Mouse (Mus musculus) embryo, embryonic 11.5 days (tissue): ENCODE data around the gene Antxr1.

Experiments used
- DNase-seq: peaks from one replicate; pipeline ENCODE4 v3.0.0-alpha.2; 2012; ENCODE audit warnings: low read depth, low spot score

The Antxr1 gene

DNA sequence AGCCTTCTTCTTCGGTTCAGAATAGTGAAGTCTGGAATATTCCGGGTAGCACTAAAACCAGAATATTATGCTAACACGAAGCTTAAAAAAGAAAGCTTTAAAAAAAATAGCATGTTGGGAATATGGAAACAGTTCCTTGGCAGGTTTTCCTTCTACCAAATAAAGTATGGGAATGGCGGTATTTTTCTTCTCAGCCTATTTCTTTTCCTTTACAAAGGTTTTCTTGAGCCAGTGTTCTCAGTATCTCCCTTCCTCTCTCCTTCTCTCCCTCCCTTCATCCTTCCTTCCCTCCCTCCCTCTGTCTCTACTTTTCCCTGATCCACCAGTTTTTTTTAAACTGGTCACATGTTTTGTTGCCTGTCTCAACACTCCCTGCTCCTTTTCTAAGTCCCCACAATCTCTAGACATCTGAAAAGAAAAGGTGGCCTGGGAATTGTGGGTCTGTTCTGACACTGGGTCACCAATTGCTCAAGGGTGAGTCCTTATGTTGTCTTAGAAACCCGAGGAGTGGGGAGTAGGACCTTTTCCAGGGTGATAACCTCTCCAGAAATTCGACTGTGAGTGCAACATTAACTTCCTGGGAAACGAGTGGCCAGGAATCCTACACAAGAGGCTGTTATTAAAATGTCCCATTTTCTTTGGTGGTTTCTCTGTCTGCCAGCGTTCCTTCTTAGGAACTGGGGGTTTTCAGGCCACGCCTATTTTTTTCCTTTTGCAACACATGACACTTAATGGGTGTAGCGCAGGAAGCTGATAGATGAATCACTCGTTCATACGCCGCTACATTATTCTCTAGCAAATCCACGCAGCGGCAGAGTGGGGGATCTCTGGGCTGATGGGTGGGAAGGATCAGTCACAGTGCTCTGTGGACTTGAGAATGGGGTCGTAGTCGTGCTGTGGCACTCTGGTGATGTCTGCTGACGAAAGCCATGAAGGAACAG lies 42.4 kb downstream of the Antxr1 start:
- no peak for DNase-seq

DNA sequence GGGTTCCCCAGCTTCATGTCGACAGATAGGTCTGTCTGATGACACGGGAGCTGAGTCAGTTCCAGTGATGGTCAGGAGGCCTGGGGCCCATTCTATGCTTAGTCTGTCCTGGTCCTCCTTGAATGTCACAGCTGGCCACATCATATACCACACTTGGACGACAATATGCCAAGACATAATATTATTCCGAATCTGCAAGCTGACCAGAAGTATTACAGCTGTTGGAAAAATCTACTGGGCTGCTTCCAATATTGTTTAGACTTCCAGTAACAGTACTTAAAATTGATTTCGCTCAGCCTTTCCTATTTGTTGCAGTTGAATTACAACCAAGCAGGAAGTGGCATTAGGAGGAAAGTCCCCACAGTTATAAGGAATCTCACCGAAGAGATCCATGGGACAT lies 48.4 kb downstream of the Antxr1 start:
- no peak for DNase-seq

DNA sequence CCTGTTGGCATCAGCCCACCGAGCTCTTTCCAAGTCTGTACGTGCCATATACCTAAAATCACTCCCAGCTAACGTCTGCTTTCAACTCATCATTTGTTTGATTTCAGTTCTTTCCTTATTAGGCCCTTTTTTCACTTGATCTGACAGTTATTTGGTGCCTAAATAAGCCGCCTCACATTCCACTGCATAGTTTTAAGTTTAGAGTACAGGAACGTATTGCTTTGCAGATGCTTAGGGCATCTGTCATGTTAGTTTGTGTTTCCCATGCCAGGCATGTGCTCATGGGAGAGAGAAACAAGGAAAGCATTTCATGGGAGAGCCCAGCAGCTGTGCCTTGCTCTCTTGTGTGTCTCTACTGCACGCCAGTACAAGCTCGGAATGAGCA lies 50.3 kb downstream of the Antxr1 start:
- no peak for DNase-seq

DNA sequence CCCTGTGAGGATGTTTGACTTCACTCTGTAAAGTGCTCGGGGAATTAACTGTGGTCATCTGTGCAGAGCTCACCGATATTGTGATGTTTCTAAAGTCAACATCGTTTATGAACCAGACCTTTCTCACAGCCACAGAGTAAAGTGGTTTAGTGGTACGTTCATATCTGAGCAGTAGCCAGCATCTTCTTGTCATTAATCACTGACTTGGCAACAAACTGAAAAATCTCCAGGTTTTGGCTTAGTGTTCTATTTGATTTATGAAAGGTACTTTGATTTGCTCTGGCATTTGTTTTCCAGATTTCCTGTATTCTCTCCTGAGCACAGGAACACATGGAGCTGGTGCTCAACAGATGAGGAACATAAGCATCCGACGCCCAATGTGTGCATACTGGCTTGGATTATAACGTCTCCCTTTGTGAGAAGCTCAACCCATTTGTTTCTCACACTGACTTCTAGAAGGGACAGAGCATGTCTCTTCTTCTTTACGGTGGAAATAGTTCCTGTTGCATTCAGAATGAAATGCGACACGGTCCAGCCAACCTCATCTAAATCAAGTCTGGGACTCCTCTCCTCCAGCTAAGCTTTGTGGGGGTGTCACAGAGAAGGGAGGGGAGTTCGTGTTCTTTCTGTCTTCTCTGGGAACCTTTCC lies 50.8 kb downstream of the Antxr1 start:
- no peak for DNase-seq

DNA sequence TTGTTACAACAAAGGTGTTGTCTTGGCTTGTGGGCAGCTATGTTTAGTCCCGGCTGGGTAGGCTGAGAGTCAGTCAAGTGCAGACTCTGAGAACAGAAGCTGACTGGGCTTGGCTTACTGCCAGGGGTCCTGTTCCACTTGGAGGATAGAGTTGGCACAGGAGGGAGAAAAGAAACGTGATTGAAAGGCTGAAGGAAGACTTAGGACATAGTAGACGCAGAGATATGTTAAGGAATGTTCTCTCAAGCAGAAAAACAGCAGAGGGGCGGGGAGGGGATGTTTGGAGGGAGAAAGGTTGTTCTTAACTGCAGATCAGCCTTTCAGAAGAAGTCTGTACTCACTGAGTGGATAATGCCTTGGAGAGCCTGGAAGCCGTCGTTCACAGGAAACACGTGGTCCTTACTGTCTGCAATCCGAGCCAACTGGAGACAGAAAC lies 53.3 kb downstream of the Antxr1 start:
- no peak for DNase-seq

DNA sequence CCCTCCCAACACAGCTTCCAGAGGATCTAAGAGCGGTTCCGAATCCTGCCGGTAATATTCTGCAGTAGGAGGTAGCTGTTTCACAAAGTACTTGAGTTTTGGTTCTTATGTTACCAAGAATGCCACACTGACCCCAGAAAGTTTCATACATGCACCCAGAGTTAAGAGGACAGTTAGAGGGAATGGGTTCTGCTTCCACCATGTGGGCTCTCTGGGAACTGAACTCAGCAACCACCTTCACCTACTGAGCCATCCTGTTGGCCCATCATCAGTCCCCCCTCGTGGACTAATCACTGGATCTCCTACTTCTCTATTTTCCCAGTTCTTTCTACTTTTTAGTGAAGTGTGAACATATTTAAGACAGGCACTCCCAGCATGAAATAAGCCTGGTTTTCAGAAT lies 53.9 kb downstream of the Antxr1 start:
- DNase-seq, result no peak

DNA sequence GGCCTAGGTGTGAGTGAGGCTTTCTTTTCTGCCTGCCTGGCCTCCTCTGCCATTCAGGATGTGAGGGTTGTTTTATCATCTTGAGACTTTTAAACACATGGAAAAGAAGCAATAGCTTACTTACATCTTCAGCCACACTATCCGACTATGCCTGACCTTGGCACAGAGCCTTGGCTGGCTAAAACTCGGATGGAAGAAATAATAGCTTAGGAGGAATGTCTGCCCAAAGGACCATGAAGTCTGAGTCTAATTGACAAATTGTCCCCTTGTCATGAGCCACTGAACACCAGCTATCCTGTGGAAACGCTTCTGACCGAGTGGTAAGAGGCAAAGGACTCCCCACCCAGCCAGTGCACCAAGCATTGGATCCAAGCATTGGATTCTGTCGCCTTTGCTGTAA lies 57.5 kb downstream of the Antxr1 start:
- DNase-seq, result no peak

DNA sequence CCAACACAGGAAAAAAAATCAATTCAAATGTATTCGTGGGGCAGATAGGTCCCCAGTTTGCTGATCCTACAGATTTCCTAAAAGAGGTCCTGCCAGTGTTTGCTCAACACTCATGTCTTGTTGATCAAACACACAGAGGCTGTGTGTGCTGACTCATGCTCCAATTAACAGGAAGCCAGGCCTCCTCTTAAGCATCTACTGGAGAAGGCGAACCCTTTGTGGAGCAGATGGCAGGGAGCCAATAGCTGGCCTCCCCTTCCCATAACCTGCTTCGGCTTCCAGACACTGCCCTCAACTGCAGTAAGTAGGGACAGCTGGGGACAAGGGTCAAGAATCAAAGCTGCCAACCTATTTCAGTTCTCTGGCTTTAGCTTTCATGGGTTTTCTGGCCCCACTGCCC lies 58.1 kb downstream of the Antxr1 start:
- DNase-seq, result no peak

DNA sequence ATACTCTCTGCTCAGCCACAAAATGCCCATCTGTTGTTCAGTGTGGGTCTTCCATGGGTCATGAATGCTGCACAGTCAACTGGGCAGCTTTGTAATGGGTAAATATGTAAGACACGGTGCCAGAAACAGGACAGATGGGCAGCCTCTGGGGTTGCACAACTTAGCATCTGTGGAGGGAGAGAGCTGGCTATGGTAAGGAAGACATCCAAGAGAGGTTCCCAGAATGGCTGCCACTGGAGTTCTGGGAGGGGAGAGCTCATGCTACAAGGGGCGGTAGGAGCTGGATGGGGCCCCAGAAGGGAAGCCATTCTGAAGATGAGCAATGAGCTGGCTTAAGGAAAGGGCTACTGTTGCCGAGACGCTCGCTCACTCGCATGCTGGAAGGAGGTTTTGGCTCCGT lies 58.7 kb downstream of the Antxr1 start:
- DNase-seq, result no peak

DNA sequence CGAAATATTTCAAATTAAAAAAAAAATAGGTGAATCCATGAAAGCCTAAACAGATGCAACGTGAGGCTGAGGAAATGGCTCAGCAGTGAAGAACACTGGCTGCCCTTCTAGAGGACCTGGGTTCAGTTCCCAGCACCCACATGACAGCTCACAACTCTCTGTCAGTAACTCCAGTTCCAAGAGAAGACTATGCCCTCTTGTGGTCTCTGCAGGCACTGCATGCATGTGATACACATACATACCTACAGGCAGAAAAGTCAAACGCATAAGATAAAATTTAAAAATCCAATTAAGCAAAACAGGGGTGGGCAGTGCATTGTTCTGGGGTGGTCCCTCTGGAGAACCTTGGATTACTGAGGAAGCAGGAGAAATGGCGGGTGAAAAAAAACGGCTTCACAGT lies 60.8 kb downstream of the Antxr1 start:
- no peak for DNase-seq

DNA sequence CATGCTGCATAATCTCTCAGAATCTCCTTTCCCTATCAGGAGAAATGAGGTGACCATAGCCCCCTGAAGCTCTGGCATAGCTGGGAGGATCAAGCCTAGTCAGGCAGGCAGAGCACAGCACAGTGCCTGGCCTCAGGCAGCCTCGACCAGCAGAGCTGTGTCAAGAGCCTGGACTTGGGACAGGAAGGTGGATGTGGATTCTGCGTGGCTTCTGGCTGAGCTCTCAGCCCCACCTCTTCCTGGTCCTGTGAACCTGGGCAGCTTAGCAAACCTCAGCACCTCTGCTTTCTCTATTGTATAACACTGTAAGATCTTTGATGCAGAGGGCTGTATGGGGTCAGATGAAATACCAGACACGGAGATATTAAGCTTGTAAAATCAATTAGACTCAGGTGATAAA lies 61.8 kb downstream of the Antxr1 start:
- DNase-seq, result no peak

DNA sequence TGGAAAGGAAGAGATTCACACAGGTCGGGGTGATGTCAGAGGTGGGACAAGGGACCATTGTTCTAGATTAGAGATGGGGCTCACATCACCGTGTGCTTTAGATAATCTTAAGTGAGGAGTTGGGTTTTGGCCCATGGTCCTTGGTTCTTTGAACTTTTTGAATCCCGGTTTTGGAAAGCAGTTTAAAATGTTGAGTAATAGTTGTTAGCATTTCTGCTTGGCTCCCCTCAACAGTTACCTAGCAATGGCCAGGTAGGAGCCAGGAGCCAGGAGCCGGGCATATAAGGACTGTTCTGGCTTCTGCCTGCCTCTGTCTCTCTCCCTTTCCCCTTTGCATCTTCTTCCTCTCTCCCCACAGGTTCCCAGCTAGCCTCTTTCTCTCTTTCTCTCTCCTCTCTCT lies 62.5 kb downstream of the Antxr1 start:
- DNase-seq, result no peak

DNA sequence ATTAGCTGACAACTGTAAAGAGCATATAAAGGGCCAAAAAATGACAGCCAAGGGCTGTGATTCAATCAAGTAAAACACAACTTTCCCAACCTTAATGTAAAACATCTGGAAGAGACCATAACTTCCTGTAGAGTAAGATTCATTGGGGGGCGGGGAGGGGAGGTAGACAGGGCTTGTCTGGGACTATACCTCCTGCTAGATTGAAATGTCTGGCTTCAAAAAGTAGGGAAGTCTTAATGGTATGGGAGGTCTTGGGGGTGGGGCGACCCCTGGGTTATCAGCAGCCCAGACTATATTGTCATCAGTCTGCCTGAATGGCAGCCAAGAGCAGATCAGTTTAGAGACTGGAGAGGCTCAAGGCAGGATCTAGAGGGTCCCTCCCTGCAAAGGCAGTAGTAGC lies 63.4 kb downstream of the Antxr1 start:
- DNase-seq, result no peak

DNA sequence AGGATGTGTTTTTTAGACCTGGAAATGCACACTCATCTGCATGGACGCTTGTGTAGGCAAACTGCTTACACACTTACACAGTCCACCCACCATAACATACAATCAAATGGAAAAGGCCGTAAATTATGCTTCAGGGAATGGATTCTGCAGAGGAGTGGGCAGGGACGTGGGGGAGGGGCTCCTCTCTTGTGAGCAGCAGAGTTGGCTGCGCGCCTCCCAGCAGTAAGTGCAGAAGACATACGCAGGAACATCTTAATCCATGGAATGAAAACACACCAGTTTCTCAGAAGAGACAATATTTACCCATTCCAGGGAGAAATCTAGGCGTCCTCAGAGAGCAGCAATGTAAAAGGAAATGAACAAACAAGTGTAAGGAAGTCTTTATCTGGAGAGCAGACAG lies 65.2 kb downstream of the Antxr1 start:
- no peak for DNase-seq

DNA sequence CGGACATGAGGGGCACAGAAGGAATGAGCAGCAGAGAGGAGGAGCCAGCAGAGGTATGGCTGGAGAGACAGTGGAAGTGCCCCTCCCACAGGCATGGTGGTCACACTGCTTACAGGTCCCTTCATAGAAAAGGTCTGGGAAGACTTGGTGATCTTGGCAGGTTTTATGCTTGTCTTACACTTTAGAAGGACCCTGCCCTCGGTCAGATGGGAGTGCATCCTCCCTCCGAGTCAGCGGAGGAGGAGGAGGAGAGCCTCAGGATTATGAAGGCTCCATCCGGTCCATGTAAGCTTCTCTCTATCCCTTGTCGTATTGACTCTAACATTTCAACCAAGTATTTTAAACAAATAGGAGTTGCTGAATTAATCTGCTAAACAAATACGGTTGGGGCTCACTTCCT lies 65.7 kb downstream of the Antxr1 start:
- no peak for DNase-seq

DNA sequence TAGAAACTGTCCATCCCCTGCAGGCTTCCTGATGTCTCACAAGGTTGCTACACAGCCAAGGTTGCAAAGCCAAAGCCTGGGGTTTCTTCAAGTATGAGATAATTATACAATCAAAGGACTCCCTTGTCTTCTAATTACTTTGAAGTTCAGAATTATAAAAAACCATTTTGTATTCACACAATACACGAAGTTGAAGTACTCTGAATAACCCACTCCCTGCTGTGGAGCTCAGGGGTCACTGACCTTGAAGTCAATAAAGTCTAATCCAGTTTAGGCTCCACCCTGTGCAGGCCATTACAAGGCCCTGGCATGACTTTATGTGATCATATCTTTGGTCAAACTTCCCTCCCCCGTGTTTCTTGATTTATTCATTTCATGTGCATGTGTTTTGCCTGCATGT lies 73.0 kb downstream of the Antxr1 start:
- DNase-seq, result no peak

DNA sequence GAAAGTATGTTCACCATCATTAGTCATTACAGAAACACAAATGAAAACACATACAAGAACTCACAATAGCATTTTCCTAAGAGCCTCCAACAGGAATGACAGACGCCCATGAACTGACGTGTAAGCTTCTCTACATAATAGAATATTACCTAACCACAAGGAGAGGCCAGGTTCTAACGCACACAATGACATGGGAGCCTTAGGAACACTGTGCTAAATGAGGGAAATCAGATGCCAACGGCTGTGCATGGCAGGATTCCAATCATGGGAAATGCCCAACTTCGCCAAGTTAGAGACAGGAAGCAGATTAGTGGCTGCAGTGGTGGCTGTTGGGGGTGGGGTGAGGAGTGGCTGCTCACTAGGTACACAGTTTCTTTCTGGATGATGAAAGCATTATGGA lies 76.6 kb downstream of the Antxr1 start:
- no peak for DNase-seq

DNA sequence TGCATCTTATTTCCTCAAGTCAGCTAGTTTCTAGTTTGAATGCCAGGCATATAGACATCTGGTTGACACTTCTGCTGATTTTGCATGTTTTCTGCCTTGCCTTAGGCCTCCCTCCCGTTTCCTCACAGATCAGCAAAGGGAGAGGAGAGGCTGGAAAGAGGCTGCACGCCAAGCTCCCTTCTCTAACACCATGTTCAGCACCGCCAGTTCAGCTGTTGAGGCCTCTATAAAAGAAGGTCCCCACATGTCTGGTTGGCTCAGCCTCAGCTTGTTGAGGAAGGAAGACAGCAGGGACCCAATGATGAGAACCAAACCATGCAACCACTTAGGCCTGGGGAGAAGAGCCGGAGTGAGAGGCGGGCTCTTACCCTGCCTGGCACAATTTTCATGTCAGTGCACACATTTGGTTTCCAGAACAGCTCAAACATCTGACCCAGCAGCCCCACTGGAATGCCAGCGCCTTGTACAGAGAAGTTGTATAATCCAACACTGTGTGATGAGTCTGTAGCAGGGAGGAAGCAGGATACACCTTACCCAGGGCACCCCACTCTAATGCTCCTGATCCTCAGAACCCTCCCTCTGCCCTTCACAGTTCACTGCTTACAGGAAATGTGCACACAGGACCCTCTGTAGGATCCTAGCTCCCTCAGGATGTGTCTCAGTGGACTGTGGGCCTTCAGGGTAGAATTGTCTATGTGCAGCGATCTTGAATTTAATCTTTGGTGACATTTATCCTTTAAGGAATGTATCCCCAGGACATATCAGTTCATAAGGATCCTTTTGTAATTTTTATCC lies 77.4 kb downstream of the Antxr1 start:
- no peak for DNase-seq

DNA sequence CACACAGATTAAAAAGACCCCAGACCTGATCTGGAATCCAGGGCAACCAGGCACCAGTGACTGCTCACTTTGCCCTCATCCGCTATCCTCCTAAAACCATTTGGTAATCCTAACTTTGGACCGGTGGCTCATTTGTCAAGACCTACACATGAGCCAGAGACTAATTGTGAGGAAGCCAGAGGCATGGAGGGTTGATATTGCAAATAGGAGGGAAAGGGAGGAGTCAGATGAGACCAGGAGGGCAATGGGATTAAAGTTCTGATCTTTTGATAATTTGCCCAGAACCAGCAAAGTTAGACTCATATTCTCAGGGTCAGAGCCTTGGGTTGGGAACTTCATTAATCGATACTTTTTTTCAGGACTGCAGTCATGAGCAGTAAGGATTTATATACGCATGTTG lies 78.2 kb downstream of the Antxr1 start:
- no peak for DNase-seq

DNA sequence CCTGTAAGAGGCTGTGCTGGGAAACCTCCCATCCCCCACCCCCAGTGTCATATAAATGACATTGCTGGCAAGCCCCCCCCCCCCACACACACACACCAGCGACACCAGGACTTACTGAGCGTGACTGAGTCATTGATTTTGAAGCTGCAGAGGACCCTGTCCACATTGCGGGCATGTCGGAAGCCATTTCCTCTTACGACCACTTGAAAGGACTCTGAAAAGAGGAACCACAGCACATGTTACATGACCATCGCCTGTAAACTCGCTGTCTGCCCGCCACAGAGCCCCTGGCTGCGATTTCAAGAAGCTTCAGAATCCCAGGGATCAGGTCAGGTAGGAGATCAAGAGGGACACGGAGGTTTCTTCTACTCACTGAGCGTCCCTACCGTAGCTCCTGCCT lies 80.0 kb downstream of the Antxr1 start:
- no peak for DNase-seq

DNA sequence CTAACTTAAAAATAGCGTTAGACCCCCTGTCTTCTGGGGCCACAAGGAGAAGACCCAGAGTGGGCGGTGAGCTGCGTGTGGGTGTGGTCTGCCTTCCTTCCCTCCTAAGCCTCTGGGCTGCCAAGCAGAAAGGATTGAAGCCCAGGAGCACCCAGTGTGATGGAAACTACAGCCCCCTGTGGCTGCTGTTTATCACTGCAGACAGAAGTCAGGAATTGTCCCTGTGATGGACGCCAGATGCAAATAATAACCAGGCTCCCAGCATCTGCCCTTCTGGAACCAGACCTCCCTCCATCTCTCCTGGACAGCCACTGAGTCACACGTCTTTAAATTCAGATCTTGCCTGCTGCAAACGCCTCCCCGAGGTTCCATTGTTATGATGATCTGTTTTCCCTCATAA lies 80.9 kb downstream of the Antxr1 start:
- no peak for DNase-seq

DNA sequence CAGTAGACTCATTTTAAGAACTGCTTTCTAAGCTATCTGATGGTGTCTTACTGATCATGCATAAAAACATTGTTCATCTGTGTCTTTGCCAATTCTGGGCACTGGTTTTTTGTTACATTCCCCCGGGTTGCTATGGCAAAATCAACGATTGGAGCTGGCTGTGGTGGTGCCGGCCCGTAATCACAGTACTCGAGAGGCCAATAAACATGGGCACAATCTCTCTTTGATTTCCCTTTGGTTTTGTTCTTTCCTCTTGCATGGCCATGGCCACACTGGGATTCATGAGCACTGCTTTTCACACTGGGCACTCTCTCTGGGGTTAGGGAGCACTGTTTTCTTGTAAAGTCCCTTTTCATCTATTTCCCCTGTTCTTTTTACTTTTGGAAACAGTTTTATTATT lies 83.9 kb downstream of the Antxr1 start:
- DNase-seq, result no peak
